Mouse (Mus musculus) spleen, embryonic (tissue): ENCODE measurements around the gene Epb41l3.
"Not testable (repeated sequence)": the region's sequence is repeated elsewhere in the genome, so short reads cannot be mapped to it uniquely, and the experiment has no call there.

Experiments used
- CTCF ChIA-PET: fragments of 350-600 bp; sonication (Branson Sonifier 250); formaldehyde crosslinking; loops from one replicate; lab custom pipeline; 2022; lab: Charles Lee

Epb41l3 gene

GRCm38 (mm10) chr17:69105799-69106401 is 30.4 kb downstream of the Epb41l3 start:
- CTCF ChIA-PET = interaction anchor here (0.7 kb wide), 1 partner anchor 461 kb away, joined by 3 read pairs; no protein-coding TSS in a partner anchor

- CTCF ChIA-PET = no interaction called here
Measured at GRCm38 (mm10) chr17:69109216-69109615, 33.7 kb downstream of the Epb41l3 start.

- CTCF ChIA-PET = no interaction called here
Measured at GRCm38 (mm10) chr17:69112232-69112631, 36.7 kb downstream of the Epb41l3 start.

GRCm38 (mm10) chr17:69119183-69119582 is 43.7 kb downstream of the Epb41l3 start:
- CTCF ChIA-PET = no interaction called here

GRCm38 (mm10) chr17:69120533-69121358 is 45.3 kb downstream of the Epb41l3 start:
- CTCF ChIA-PET = no interaction called here

- CTCF ChIA-PET = not testable (repeated sequence)
Measured at GRCm38 (mm10) chr17:69122403-69122802, 46.9 kb downstream of the Epb41l3 start.

GRCm38 (mm10) chr17:69127436-69127835 is 52.0 kb downstream of the Epb41l3 start:
- CTCF ChIA-PET = no interaction called here

GRCm38 (mm10) chr17:69127981-69128380 is 52.5 kb downstream of the Epb41l3 start:
- CTCF ChIA-PET = no interaction called here

GRCm38 (mm10) chr17:69129434-69129833 is 54.0 kb downstream of the Epb41l3 start:
- CTCF ChIA-PET = no interaction called here

- CTCF ChIA-PET = no interaction called here
Measured at GRCm38 (mm10) chr17:69143017-69143416, 67.5 kb downstream of the Epb41l3 start.

- CTCF ChIA-PET = no interaction called here
Measured at GRCm38 (mm10) chr17:69150826-69151225, 75.3 kb downstream of the Epb41l3 start.

GRCm38 (mm10) chr17:69151281-69151680 is 75.8 kb downstream of the Epb41l3 start:
- CTCF ChIA-PET = no interaction called here

- CTCF ChIA-PET = no interaction called here
Measured at GRCm38 (mm10) chr17:69155034-69155433, 79.6 kb downstream of the Epb41l3 start.

GRCm38 (mm10) chr17:69156522-69157100 is 81.1 kb downstream of the Epb41l3 start:
- CTCF ChIA-PET = no interaction called here

- CTCF ChIA-PET = no interaction called here
Measured at GRCm38 (mm10) chr17:69157101-69157808, 81.8 kb downstream of the Epb41l3 start.

- CTCF ChIA-PET = no interaction called here
Measured at GRCm38 (mm10) chr17:69157809-69158185, 82.3 kb downstream of the Epb41l3 start.

GRCm38 (mm10) chr17:69158690-69159089 is 83.2 kb downstream of the Epb41l3 start:
- CTCF ChIA-PET = no interaction called here

- CTCF ChIA-PET = no interaction called here
Measured at GRCm38 (mm10) chr17:69162731-69163130, 87.2 kb downstream of the Epb41l3 start.

GRCm38 (mm10) chr17:69176949-69177501 is 101.5 kb downstream of the Epb41l3 start:
- CTCF ChIA-PET = no interaction called here

- CTCF ChIA-PET = no interaction called here
Measured at GRCm38 (mm10) chr17:69177954-69178353, 102.5 kb downstream of the Epb41l3 start.

- CTCF ChIA-PET = no interaction called here
Measured at GRCm38 (mm10) chr17:69180905-69181559, 105.5 kb downstream of the Epb41l3 start.
